Mouse (Mus musculus) urinary bladder, adult 2 months (tissue): Measurements from ENCODE around the gene Ccdc85c. TPM values are rescaled to one million over a fixed set of nuclear protein-coding genes. Genes with fewer than 3 reads are reported as not detected.

Experiments
- DNase-seq: peaks from one replicate; pipeline ENCODE4 v3.0.0; 2022; ENCODE audit warnings: low spot score
- polyA plus RNA-seq: library from polyadenylated mRNA; depleted of rRNA; stranded (reverse); fragments of >200 nt; gene quantifications from 2 replicates; pipeline ENCODE4 v1.2.3, GENCODE M21; 2012

The Ccdc85c gene
- polyA plus RNA-seq, 1 experiment: 14.6 TPM

GRCm38 (mm10) chr12:108217572-108217971 is 57.7 kb downstream of the Ccdc85c start:
- DNase-seq: no peak

DNA sequence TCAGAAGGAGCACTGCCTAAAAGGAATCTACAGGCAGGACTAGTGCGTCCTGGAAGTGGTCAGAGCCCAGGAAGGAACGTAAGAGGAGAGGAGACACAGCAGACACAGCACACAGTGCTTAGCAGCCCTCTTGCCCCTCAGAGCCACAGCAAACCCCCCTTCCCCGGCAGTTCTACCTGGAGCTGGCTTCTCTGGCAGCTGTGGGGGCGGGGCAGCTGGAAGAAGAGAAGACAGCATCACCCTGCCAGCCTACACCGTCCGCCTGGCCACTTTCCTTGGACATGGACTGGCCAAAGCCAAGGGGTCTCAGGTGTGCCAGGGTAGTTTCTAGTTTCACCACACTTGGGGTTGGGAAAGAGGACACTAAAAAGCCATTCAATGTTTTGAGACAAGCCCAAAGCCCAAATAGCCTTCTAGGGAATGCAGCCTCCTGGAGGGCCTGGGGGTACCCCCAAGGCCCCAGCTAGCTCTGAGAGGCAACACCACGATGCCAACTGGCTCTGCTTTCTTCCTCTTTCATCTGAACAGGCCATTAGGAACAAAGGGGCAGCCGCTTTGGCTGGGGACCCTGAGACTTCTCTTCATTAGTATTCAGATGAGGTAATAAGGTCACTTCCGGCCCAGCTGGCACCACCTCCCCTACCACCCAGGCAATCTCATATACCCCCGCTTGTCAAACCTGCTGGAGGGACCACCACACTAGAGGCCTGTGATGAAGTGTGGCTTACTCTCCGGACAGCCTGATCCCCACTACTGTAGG is 58.4 kb downstream of the Ccdc85c start:
- no peak for DNase-seq

DNA sequence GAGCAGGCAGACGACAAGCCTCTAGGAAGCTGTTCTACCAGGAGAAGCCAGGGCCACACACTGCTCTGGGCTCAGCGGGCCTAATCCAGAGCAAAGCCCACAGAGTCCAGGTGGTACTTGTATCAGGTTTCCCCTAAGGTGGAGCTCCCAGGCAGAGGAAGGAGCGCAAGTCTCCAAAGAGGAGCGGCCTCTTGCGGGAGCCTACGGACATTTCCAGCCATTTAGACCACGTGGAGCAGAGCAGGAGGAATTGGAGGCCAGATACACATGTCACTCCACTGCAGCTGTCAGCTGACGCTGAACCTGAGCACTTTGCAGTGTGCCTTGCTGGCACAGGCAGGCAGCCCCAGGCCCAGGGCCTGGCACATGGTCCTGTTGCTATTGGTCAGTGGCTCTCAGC is 60.1 kb downstream of the Ccdc85c start:
- DNase-seq: no peak

DNA sequence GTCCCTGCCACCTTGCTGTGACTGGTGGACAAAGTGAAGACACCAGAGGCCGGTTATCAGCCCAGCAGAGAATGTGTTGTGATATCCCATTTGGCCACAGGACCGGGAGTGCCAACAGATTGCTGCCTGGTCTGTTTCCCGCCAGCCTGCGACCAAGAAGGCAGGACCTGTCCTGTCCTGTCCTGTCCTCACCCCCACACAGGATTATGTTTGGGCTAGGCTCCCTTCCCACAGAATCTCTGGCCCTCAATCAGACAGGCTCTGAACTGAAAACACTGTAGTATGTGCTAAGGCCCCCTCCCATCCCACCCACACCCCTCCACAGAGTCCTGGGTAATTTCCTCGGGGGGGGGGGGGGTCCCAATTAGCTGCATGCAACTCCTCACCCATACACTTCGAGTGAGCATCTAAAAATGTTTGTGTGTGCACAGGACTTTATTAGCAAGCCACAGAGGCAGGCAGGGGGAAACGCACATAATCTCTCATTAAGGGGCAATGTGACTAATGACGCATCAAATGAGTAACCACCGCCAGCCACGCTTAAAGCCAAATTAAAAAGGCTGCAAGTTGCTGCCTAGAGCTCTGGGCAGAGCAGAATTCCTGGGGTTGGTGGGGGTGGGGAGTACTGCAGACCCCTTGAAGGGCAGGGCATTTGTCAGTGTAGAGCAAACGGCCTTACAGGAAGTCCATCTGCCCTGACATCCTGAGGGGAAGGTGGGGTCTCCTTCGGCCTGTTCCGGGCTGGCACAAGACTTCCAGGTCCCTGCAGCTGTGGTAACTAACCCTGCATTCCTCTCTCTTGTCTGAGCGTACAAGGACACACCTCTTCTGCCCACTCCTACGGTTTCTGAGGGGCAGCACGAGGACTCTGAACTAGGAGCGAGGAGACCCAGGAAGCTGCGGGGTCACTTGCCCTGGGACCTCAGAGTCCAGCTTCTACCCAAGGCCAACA is 61.9 kb downstream of the Ccdc85c start:
- DNase-seq: no peak

- DNase-seq: no peak
Measured at GRCm38 (mm10) chr12:108212476-108212875, 62.7 kb downstream of the Ccdc85c start.

- no peak for DNase-seq
Measured at GRCm38 (mm10) chr12:108212071-108212470, 63.2 kb downstream of the Ccdc85c start.

DNA sequence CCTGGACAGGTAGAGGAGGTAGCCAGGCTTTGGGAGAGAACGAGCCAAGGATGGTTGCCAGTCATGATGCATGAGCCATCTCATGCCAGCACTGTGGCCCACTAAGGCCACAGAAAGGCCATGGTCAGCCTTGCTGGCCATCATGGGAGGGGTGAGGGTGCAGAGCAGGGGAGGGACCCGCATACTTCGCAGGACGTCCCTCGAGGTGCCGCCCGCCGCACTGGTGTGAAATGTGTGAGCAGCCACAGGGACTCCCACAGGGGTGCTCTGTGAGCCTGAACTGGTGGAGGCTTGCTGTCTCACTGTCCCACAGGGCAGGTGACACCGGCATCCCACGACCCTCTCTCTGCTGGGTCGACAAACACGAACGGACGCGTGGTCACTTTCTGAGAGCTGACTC is 64.6 kb downstream of the Ccdc85c start:
- DNase-seq: no peak

GRCm38 (mm10) chr12:108208726-108209438 is 66.3 kb downstream of the Ccdc85c start:
- DNase-seq: no peak

DNA sequence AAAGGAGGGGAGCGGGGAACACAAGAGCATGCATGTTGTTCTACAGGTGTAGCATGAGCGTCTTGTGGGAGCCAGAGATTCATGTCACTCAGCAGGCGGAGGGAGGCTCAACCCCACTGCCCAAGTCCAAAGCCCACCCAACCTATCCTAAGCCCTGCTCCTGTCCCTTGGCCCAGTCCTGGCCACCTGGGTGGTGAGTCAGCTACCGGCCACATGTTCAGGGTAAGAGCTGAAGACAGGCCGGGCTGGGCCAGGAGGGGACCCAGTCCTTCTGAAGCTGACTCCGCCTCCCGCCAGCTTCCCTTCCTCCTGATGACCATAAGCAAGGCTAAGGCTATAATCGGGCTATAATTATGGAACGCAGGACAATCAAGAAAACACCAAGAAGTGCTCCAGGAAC is 67.0 kb downstream of the Ccdc85c start:
- DNase-seq: no peak

DNA sequence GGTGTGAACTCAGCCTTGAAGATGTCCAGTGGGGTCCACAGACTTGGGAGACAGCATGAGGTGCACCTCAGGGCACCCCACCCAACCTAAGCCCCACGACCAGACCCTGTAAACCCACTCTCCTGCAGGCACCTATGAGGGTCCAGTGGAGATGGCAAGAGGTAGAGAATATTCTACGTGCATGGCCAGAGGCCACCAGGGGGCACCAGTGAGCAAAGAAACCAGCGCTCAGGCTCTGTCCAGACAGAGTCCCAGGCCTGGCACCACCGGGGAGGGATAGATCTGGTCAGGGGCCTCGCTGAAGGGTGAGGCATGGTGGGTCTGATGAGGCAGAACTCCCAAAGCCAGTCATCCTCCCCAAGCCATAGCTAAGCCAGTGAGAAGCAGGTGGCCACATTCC is 68.6 kb downstream of the Ccdc85c start:
- peak; percentile 73 for DNase-seq

- DNase-seq: no peak
Measured at GRCm38 (mm10) chr12:108204978-108205377, 70.2 kb downstream of the Ccdc85c start.

- peak; percentile 21 for DNase-seq
Measured at GRCm38 (mm10) chr12:108203895-108204294, 71.3 kb downstream of the Ccdc85c start.

- DNase-seq: no peak
Measured at GRCm38 (mm10) chr12:108200094-108200493, 75.1 kb downstream of the Ccdc85c start.

DNA sequence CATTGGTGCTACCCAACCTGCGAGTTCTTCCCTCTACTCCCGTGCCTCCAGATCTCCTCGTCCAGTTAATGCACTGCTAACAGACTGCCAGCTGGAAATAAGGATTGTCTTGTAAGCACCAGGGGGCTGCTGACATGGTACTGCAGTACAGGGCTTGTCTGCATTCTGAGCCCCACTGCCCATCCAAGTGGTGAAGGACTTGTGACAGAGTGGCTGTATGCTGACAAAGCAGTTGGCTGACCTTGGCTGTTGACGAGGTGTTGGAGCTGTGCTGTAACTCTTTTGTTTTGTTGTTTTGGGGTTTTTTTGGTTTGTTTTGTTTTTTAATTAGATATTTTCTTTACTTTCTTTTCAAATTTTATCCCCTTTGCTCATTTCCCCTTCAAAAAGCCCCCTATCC is 76.8 kb downstream of the Ccdc85c start:
- no peak for DNase-seq

GRCm38 (mm10) chr12:108195761-108196160 is 79.5 kb downstream of the Ccdc85c start:
- DNase-seq: no peak

DNA sequence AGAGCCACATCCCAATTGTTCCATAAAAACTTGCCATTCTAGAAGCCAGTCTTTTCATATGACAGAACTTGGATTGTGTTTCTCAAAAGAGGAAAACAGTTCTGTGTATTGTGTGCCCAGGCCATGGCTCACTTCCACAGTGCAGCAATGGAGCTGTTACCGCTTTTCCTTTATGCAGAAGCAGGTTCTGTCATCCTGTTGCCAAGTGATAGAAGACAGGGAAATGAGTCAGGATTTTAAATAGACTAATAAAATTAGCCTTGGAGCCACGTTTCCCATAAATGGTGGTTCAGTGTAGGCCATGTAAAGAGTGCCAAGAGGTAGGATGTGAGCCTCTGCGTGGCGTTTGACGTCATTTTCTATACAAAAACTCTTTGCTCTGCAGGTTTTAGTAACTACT is 81.3 kb downstream of the Ccdc85c start:
- no peak for DNase-seq

- DNase-seq: no peak
Measured at GRCm38 (mm10) chr12:108187541-108188091, 87.6 kb downstream of the Ccdc85c start.

DNA sequence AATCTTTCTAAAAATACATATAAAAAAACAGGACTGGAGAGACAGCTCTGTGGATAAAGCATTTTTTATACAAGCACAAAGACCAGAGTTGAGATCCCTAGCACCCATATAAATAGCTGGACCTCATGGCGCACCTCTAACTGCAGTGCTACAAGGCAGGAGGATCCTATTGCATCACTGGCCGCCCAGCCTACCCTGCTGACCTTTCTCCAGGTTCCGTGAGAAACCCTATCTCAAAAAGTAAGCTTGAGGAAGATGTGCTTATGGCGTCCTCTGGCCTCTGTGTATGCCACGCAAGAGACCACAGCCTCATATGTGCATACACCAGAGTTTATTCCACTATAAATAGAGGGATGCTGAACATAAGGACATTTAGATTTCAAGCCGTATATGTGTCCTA is 93.5 kb downstream of the Ccdc85c start:
- no peak for DNase-seq

DNA sequence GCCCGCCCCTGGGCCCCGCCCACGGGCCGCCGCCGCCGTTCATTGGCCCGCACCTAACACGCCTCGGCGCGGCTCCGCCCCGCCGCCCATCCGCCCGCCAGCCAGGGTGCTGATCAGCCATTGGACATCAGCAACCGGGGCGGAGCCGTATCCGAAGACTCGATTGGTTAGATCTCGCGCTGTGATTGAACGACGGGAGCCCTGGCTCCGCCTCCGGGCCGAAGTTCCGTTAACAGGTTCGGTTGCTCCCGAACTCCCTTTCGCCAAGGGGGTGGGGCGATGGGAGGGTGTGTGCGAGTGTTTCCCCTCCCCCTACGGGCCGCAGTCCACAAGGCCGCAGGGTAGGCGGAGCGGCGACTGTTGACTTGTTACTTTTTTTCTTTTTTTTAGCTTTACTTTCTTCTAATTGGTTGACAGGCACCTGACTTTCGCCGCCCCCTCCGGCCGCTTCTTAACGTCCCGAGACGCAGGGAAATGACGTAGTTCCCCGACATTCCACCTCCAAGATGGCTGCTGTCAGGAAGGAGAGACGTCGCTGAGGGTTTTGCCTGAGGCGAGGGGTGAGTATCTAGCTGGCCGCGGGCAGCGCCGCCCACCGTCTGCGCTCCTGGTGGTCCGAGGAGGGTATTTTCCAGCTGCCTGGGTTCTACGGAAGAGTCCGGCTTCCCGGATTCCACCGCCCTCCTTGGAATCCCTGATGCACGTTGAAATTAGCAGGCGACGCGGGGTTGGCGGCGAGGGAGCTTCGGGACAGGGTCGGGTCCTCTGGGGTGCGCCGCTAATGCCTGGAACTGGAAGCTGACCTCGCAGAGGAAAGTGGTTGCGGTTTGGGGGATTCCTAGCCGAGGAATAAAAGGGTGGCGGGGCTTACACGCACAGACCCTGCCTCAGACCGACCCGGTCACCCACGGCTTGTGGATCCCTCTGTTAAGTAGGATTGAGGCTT is 95.6 kb downstream of the Ccdc85c start, which contains the start of gene Ccnk:
TSS of gene Ccnk (plus strand) at position 259 of the 946 bp plus-strand sequence.
- DNase-seq: peak; percentile 92

DNA sequence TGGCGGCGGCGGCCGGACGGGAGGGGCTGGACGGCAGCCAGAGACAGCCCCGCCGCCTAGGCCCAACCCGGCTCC is 96.1 kb downstream of the Ccdc85c start, which contains the start of gene Setd3:
TSS of gene Setd3 (minus strand) at position 69 of the 75 bp plus-strand sequence.
- no peak for DNase-seq
